Mouse (Mus musculus) limb, embryonic 11.5 days (tissue): ENCODE results near the gene Lrg1. TPM values are rescaled to one million over a fixed set of nuclear protein-coding genes. Genes with fewer than 3 reads are reported as not detected.

Source experiments
- ATAC-seq: fragments of 200-750 bp; cut with Nextera tagmentation; 2 replicates; pipeline ENCODE4 v1.8.0; 2017; ENCODE audit warnings: low read depth; ENCODE audit not compliant: insufficient number of reproducible peaks, low FRiP score, low TSS enrichment
- DNase-seq: peaks from one replicate; pipeline ENCODE4 v3.0.0-alpha.2; 2015; ENCODE audit warnings: low spot score
- H3K27ac ChIP-seq: fragments of 300-500 bp; sonication (generic); replicated peaks from 2 replicates; pipeline ENCODE4 v1.5.1; 2014; ENCODE audit warnings: low read depth, mild to moderate bottlenecking, low read length
- H3K27me3 ChIP-seq: fragments of 300-500 bp; sonication (generic); 2 replicates; pipeline ENCODE4 v1.6.1; 2014; ENCODE audit warnings: mild to moderate bottlenecking, low read length, mixed read lengths; ENCODE audit not compliant: control insufficient read depth, insufficient read depth
- H3K36me3 ChIP-seq: fragments of 300-500 bp; sonication (generic); 2 replicates; pipeline ENCODE4 v1.6.1; 2014; ENCODE audit warnings: mild to moderate bottlenecking, low read length, moderate library complexity, mixed read lengths; ENCODE audit not compliant: control insufficient read depth, insufficient read depth
- H3K4me1 ChIP-seq: fragments of 300-500 bp; sonication (generic); 2 replicates; pipeline ENCODE4 v1.6.1; 2014; ENCODE audit warnings: low read length, mixed read lengths; ENCODE audit not compliant: control insufficient read depth, insufficient read depth
- H3K4me2 ChIP-seq: fragments of 300-500 bp; sonication (generic); 2 replicates; pipeline ENCODE4 v1.6.1; 2014; ENCODE audit warnings: low read depth, mild to moderate bottlenecking, moderate library complexity; ENCODE audit not compliant: severe bottlenecking
- H3K4me3 ChIP-seq: fragments of 300-500 bp; sonication (generic); 2 replicates; pipeline ENCODE4 v1.5.1; 2014; ENCODE audit warnings: low read depth, low read length
- H3K9ac ChIP-seq: fragments of 300-500 bp; sonication (generic); 2 replicates; pipeline ENCODE4 v1.6.1; 2014; ENCODE audit warnings: mild to moderate bottlenecking, low read length
- H3K9me3 ChIP-seq: fragments of 300-500 bp; sonication (generic); 2 replicates; pipeline ENCODE4 v1.6.1; 2016; ENCODE audit warnings: low read length; ENCODE audit not compliant: control insufficient read depth
- WGBS: fragments of 180-500 bp; shearing (Covaris S2); extraction: QIAGEN DNeasy Blood & Tissue Kit; methylation state at CpG from one replicate; pipeline ENCODE4 v1.1.7; 2014; 5-methylcytosine and 5-hydroxymethylcytosine counted together
- polyA plus RNA-seq: library from polyadenylated mRNA; unstranded; fragments of >200 nt; fragmentation: Nextera tagmentation; extraction: Ambion mirVana; gene quantifications from 2 replicates; pipeline ENCODE4 v1.2.1, GENCODE M21; 2014

The Lrg1 gene
- polyA plus RNA-seq, 1 experiment from 2014 or later: 0.28 TPM

GRCm38 (mm10) chr17:56123161-56123560, 1.4 kb upstream of the Lrg1 start:
- Histone ChIP-seq H3K9me3 (peaks cover 7% of the 10 kb centered on the region; the same call in 1 of the 2 replicates), H3K27ac (no peak overlapping the region), H3K9ac (no peak overlapping the region), H3K36me3 (no peaks in the 10 kb centered on the region), H3K4me2 (no peak overlapping the region), H3K4me3 (no peak overlapping the region), H3K4me1 (peaks cover 10% of the 10 kb centered on the region; the same call in 1 of the 2 replicates), H3K27me3 (peaks cover 65% of the 10 kb centered on the region)
- ATAC-seq (no peak), DNase-seq (no peak)
- WGBS: 88% methylated on average over 12 of the region's 12 CpGs

- H3K36me3 ChIP-seq: no peaks in the 10 kb centered on the region
- H3K9ac ChIP-seq: no peak overlapping the region
- DNase-seq (peak; percentile 44), ATAC-seq (no peak)
- 8% methylated on average over 66 of the region's 66 CpGs for WGBS
- no peak overlapping the region for H3K27ac ChIP-seq
- peaks cover 15% of the 10 kb centered on the region for H3K4me1 ChIP-seq
- H3K4me2 ChIP-seq: peak overlapping the region; percentile 17; the same call in 1 of the 2 replicates
- H3K4me3 ChIP-seq: peak overlapping the region; percentile 12; the same call in 1 of the 2 replicates
- H3K27me3 ChIP-seq: peaks cover 72% of the 10 kb centered on the region
- H3K9me3 ChIP-seq: peaks cover 7% of the 10 kb centered on the region; the same call in 1 of the 2 replicates
Observed at GRCm38 (mm10) chr17:56119981-56120880, 1.6 kb downstream of the Lrg1 start.

- DNase-seq (no peak), ATAC-seq (no peak)
- 44% methylated on average over 12 of the region's 12 CpGs for WGBS
- Histone ChIP-seq H3K36me3 (no peaks in the 10 kb centered on the region), H3K27ac (no peak overlapping the region), H3K4me2 (no peak overlapping the region), H3K4me3 (no peak overlapping the region), H3K9ac (no peak overlapping the region), H3K27me3 (peaks cover 67% of the 10 kb centered on the region), H3K9me3 (peaks cover 7% of the 10 kb centered on the region; the same call in 1 of the 2 replicates), H3K4me1 (peaks cover 15% of the 10 kb centered on the region)
Observed at GRCm38 (mm10) chr17:56119431-56119830, 2.4 kb downstream of the Lrg1 start.

- ATAC-seq: peak; percentile 28; the same call in 1 of the 2 replicates
- Histone ChIP-seq H3K4me1 (peaks cover 10% of the 10 kb centered on the region), H3K4me3 (peak within 1 kb of the TSS; percentile 23), H3K27me3 (peaks cover 48% of the 10 kb centered on the region), H3K36me3 (no peaks in the 10 kb centered on the region), H3K4me2 (peak within 1 kb of the TSS; percentile 55), H3K27ac (no peak within 1 kb of the TSS), H3K9ac (no peak within 1 kb of the TSS), H3K9me3 (peaks cover 2% of the 10 kb centered on the region; the same call in 1 of the 2 replicates)
- WGBS: under 1% methylated on average over 27 of the region's 27 CpGs
- DNase-seq: peak; percentile 74
Observed at GRCm38 (mm10) chr17:56117251-56117710, 4.5 kb downstream of the Lrg1 start, which contains the start of gene Plin5. Gene Plin5 (minus strand): TSS chr17:56117596.

- Histone ChIP-seq H3K9ac (no peak overlapping the region), H3K36me3 (no peaks in the 10 kb centered on the region), H3K27ac (no peak overlapping the region), H3K4me1 (peaks cover 10% of the 10 kb centered on the region), H3K9me3 (no peaks in the 10 kb centered on the region), H3K27me3 (peaks cover 37% of the 10 kb centered on the region), H3K4me3 (no peak overlapping the region), H3K4me2 (no peak overlapping the region)
- WGBS: 82% methylated on average over 10 of the region's 10 CpGs
- DNase-seq (no peak), ATAC-seq (no peak)
Observed at GRCm38 (mm10) chr17:56116193-56116592, 5.6 kb downstream of the Lrg1 start.

- Histone ChIP-seq H3K4me2 (no peak overlapping the region), H3K36me3 (no peaks in the 10 kb centered on the region), H3K27ac (no peak overlapping the region), H3K9me3 (no peaks in the 10 kb centered on the region), H3K4me1 (peaks cover 5% of the 10 kb centered on the region; the same call in 1 of the 2 replicates), H3K4me3 (no peak overlapping the region), H3K27me3 (0 out of 2 replicates have a peak, but pooled peaks cover 6% of the 10 kb centered on the region), H3K9ac (no peak overlapping the region)
- WGBS: 64% methylated on average over 3 of the region's 3 CpGs
- DNase-seq (no peak), ATAC-seq (no peak)
Observed at GRCm38 (mm10) chr17:56112743-56113142, 9.1 kb downstream of the Lrg1 start.

GRCm38 (mm10) chr17:56111864-56112263, 9.9 kb downstream of the Lrg1 start:
- no peaks in the 10 kb centered on the region for H3K9me3 ChIP-seq
- no peaks in the 10 kb centered on the region for H3K4me1 ChIP-seq
- no peak overlapping the region for H3K4me3 ChIP-seq
- ATAC-seq: 0 out of 2 replicates have a peak, but pooled peaks have one; percentile 27
- H3K27ac ChIP-seq: no peak overlapping the region
- 39% methylated on average over 5 of the region's 5 CpGs for WGBS
- 0 out of 2 replicates have a peak, but pooled peaks cover under 1% of the 10 kb centered on the region for H3K27me3 ChIP-seq
- H3K9ac ChIP-seq: no peak overlapping the region
- DNase-seq: peak; percentile 82
- H3K36me3 ChIP-seq: no peaks in the 10 kb centered on the region
- H3K4me2 ChIP-seq: no peak overlapping the region

- ATAC-seq (no peak), DNase-seq (no peak)
- no peak overlapping the region for H3K27ac ChIP-seq
- WGBS: 46% methylated on average over 1 of the region's 1 CpGs
- no peaks in the 10 kb centered on the region for H3K9me3 ChIP-seq
- H3K9ac ChIP-seq: no peak overlapping the region
- no peaks in the 10 kb centered on the region for H3K27me3 ChIP-seq
- no peak overlapping the region for H3K4me3 ChIP-seq
- no peak overlapping the region for H3K4me2 ChIP-seq
- no peaks in the 10 kb centered on the region for H3K4me1 ChIP-seq
- no peaks in the 10 kb centered on the region for H3K36me3 ChIP-seq
Observed at GRCm38 (mm10) chr17:56111021-56111420, 10.8 kb downstream of the Lrg1 start.
